Comparison of ENCODE assay signal across 25 mouse cellular contexts in genomic region chr9:58272068-58272541, GRCm38 (mm10). TPM values are rescaled to one million over a fixed set of nuclear protein-coding genes. Genes with fewer than 3 reads are reported as not detected.
DNase-seq lines count a peak whose midpoint lies in the region; ATAC-seq and TF ChIP-seq lines count a peak whose summit lies in the region.
"Had no signal": no experiment of that assay in that cellular context is flagged by ENCODE, and none has a peak within 500 bp of the region (broad histone marks: within the 10 kb centered on the region; RNA-seq: fewer than 3 reads in every experiment).

No protein-coding gene starts in this region.

- no peak overlapping the region for H3K27ac ChIP-seq in lung, postnatal 0 days (ENCODE audit: low read length)
- H3K27ac ChIP-seq in ES-Bruce4 (ENCODE audit: insufficient read depth, low read length), result peak overlapping the region; percentile 97
- peak overlapping the region; percentile 65 for H3K27ac ChIP-seq in brown adipose tissue, adult 24 weeks (replicated peaks; ENCODE audit: low read depth, low read length)
- H3K27ac ChIP-seq: heart, embryonic 13.5 days; kidney, postnatal 0 days; limb, embryonic 10.5 days had no signal

- no peaks in the 10 kb centered on the region for H3K36me3 ChIP-seq in lung, postnatal 0 days (ENCODE audit: insufficient read depth, low read length)
- no peaks in the 10 kb centered on the region for H3K36me3 ChIP-seq in ES-Bruce4 (ENCODE audit: control insufficient read depth, insufficient read depth, low read length, poor library complexity, severe bottlenecking)
- H3K36me3 ChIP-seq: heart, embryonic 13.5 days; limb, embryonic 10.5 days had no signal

- H3K9me3 ChIP-seq in lung, postnatal 0 days (ENCODE audit: low read length), result no peaks in the 10 kb centered on the region
- no peaks in the 10 kb centered on the region for H3K9me3 ChIP-seq in ES-Bruce4 (replicated peaks; ENCODE audit: control insufficient read depth, insufficient read depth, low read length, poor library complexity, severe bottlenecking)
- H3K9me3 ChIP-seq: heart, embryonic 13.5 days; limb, embryonic 10.5 days had no signal

- ATAC-seq in lung, postnatal 0 days, result no peak
- ATAC-seq: forebrain, embryonic 16.5 days; hindbrain, embryonic 16.5 days; intestine, embryonic 16.5 days; midbrain, embryonic 16.5 days had no signal

- no peaks in the 10 kb centered on the region for H3K27me3 ChIP-seq in lung, postnatal 0 days (replicated peaks; ENCODE audit: insufficient read depth, low read length)
- no peaks in the 10 kb centered on the region for H3K27me3 ChIP-seq in ES-Bruce4 (ENCODE audit: control insufficient read depth, insufficient read depth, low read length, poor library complexity, severe bottlenecking)
- H3K27me3 ChIP-seq: heart, embryonic 13.5 days had no signal

- DNase-seq in lung, postnatal 0 days (ENCODE audit: low spot score), result peak; percentile 43
- DNase-seq in lung, postnatal 14 days, result no peak
- DNase-seq in B cell, adult 2 months, result peak; percentile 66 to 67
- DNase-seq in left cerebral cortex, adult 18-20 months (ENCODE audit: low spot score in 2 of 2), result no peak
- no peak for DNase-seq in left cerebral cortex, postnatal 4 days
- DNase-seq in left cerebral cortex, adult 11 months (ENCODE audit: low spot score), result no peak
- DNase-seq: adrenal gland, postnatal 25 days; cerebellum, adult 18-20 months; cerebellum, postnatal 25 days; embryo, embryonic 11 days; heart, adult 11 months; lung, embryonic 14.5 days; thymus, adult 2 months had no signal

- no peak overlapping the region for H3K9ac ChIP-seq in lung, postnatal 0 days (replicated peaks; ENCODE audit: low read depth)
- H3K9ac ChIP-seq in ES-Bruce4 (ENCODE audit: low read depth, poor library complexity, severe bottlenecking), result peak overlapping the region; percentile 68
- H3K9ac ChIP-seq: heart, embryonic 13.5 days; lung, embryonic 14.5 days had no signal

- intact Hi-C loops in left cerebral cortex, postnatal 4 days (cut with DNase I), result no loop called here

- TF ChIP-seq EP300 in lung, postnatal 0 days (IDR thresholded peaks at IDR 0.05), result no peak; the same call in 1 of the 2 replicates
- TF ChIP-seq EP300 in ES-Bruce4 (IDR thresholded peaks at IDR 0.05; ENCODE audit: insufficient read depth, low read depth, low read length), result peak; percentile 89

- TF ChIP-seq POLR2A in ES-Bruce4 (IDR thresholded peaks at IDR 0.05; ENCODE audit: insufficient read depth, low read length), result no peak

- H3K4me2 ChIP-seq in lung, postnatal 0 days (replicated peaks; ENCODE audit: low read depth, low read length), result no peak overlapping the region
- H3K4me2 ChIP-seq: heart, embryonic 13.5 days; liver, embryonic 11.5 days; lung, embryonic 14.5 days had no signal

- H3K4me1 ChIP-seq in lung, postnatal 0 days (ENCODE audit: insufficient read depth, low read depth, low read length), result peaks cover 15% of the 10 kb centered on the region
- H3K4me1 ChIP-seq in ES-Bruce4 (ENCODE audit: control insufficient read depth, insufficient read depth, low read length), result peaks cover 3% of the 10 kb centered on the region
- H3K4me1 ChIP-seq in brown adipose tissue, adult 24 weeks (ENCODE audit: control insufficient read depth, insufficient read depth, insufficient read length, low read length), result peaks cover 22% of the 10 kb centered on the region

- H3K4me3 ChIP-seq in lung, postnatal 0 days (ENCODE audit: low read depth, low read length), result no peak overlapping the region
- no peak overlapping the region for H3K4me3 ChIP-seq in ES-Bruce4 (ENCODE audit: low read depth, low read length)
- H3K4me3 ChIP-seq in brown adipose tissue, adult 24 weeks (ENCODE audit: insufficient read depth, low read depth, low read length), result no peak overlapping the region
- H3K4me3 ChIP-seq: heart, embryonic 13.5 days; limb, embryonic 10.5 days had no signal

- TF ChIP-seq CTCF in lung, postnatal 0 days (IDR thresholded peaks at IDR 0.05), result no peak
- TF ChIP-seq CTCF in ES-Bruce4 (IDR thresholded peaks at IDR 0.05; ENCODE audit: low read depth, low read length), result no peak

- WGBS in lung, postnatal 0 days, result 72% methylated on average over 2 of the region's 2 CpGs

RNA-seq across cellular contexts. Expression of gene Stoml1, which starts 19.1 kb away (rescaled TPM):
- polyA plus RNA-seq in lung, postnatal 0 days (2015; fragmentation: Nextera tagmentation; extraction: Ambion mirVana), result 30.8 and 34.3 TPM in 2 replicates
- polyA plus RNA-seq in ES-Bruce4 (2011; ENCODE audit: insufficient read depth, insufficient read length, low read depth, missing spikeins), result 24.6 and 26.5 TPM in 2 replicates
- 7.9 and 8.1 TPM in 2 replicates for polyA plus RNA-seq in brown adipose tissue, adult 24 weeks (2012; ENCODE audit: insufficient read depth, insufficient read length, missing spikeins)
- total RNA-seq in left cerebral cortex, adult 18-20 months (2021), result 10 to 100 TPM; 67.9 to 69.7 TPM
- total RNA-seq in left cerebral cortex, postnatal 4 days (2021), result 10 to 100 TPM; 84.5 to 93.2 TPM

RNA-seq across cellular contexts. Expression of gene Pml, which starts 22.5 kb away (rescaled TPM):
- 6.4 and 6.8 TPM in 2 replicates for polyA plus RNA-seq in lung, postnatal 0 days (2015; fragmentation: Nextera tagmentation; extraction: Ambion mirVana)
- polyA plus RNA-seq in ES-Bruce4 (2011; ENCODE audit: insufficient read depth, insufficient read length, low read depth, missing spikeins), result 198 and 200 TPM in 2 replicates
- polyA plus RNA-seq in brown adipose tissue, adult 24 weeks (2012; ENCODE audit: insufficient read depth, insufficient read length, missing spikeins), result 6.6 and 9.4 TPM in 2 replicates
- 10 to 100 TPM; 17.2 to 17.7 TPM for total RNA-seq in left cerebral cortex, adult 18-20 months (2021)
- 10 to 100 TPM; 11.3 to 14.7 TPM for total RNA-seq in left cerebral cortex, postnatal 4 days (2021)

RNA-seq across cellular contexts. Expression of gene Loxl1, which starts 40.9 kb away (rescaled TPM):
- polyA plus RNA-seq in lung, postnatal 0 days (2015; fragmentation: Nextera tagmentation; extraction: Ambion mirVana), result 121 and 122 TPM in 2 replicates
- 3.4 and 3.6 TPM in 2 replicates for polyA plus RNA-seq in ES-Bruce4 (2011; ENCODE audit: insufficient read depth, insufficient read length, low read depth, missing spikeins)
- polyA plus RNA-seq in brown adipose tissue, adult 24 weeks (2012; ENCODE audit: insufficient read depth, insufficient read length, missing spikeins), result 8.1 and 13.8 TPM in 2 replicates
- total RNA-seq in left cerebral cortex, adult 18-20 months (2021), result 1 to 10 TPM; 1.5 to 2.8 TPM
- total RNA-seq in left cerebral cortex, postnatal 4 days (2021), result 1 to 10 TPM; 4.8 to 5.5 TPM
- total RNA-seq: hematopoietic stem cell, adult 5-6 weeks; megakaryocyte-erythroid progenitor cell, adult 5-6 weeks had no signal

Comparison
In these comparisons a context has a peak if more than half of its experiments do, and no peak if none do; other contexts are left out.
1. DNase-seq: peak in lung, postnatal 0 days (single experiment) and B cell, adult 2 months (2 of 2); none in lung, postnatal 14 days (single experiment), left cerebral cortex, adult 18-20 months (0 of 2), left cerebral cortex, postnatal 4 days (single experiment) and left cerebral cortex, adult 11 months (single experiment).
2. RNA of gene Pml, which starts 22.5 kb away (polyA plus RNA-seq): 198 to 200 TPM in ES-Bruce4; 6.6 to 9.4 TPM in brown adipose tissue, adult 24 weeks and 6.4 to 6.8 TPM in lung, postnatal 0 days; every median in the first group is over 10 times any median in the second.